Mouse (Mus musculus): ENCODE data around the gene Lipe. TPM values are rescaled to one million over a fixed set of nuclear protein-coding genes. Genes with fewer than 3 reads are reported as not detected.

Lipe gene
- polyA plus RNA-seq, 1 experiment = 35.0 TPM

DNA sequence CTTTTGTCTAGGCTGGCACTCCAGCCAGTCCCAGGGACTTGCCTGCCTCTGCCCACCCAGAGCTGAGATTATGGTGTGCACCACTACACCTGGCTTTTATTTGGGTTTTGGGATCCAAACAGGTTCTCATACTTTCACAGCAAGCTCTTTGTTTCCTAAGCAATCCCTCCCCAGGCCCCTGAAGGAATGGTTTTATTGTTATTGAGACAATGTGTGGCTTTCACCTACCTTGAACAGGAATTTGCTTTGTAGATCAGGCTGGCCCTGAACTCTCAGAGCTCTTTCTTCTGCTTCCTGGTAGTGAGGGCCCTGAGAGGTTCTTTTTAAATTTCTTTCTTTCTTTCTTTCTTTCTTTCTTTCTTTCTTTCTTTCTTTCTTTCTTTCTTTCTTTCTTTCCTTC is 16.0 kb downstream of the Lipe start:
- Histone ChIP-seq H3K27me3 (ENCODE audit: control insufficient read depth, insufficient read depth, low read length) (no peaks in the 10 kb centered on the region), H3K36me3 (ENCODE audit: control insufficient read depth, insufficient read depth, low read length) (peaks cover 25% of the 10 kb centered on the region), H3K4me1 (ENCODE audit: control insufficient read depth, insufficient read depth, insufficient read length) (peaks cover 21% of the 10 kb centered on the region), H3K27ac (ENCODE audit: insufficient read depth, low read length) (no peak overlapping the region), H3K4me3 (ENCODE audit: extremely low read depth, insufficient read depth, insufficient read length) (no peak overlapping the region)
- DNase-seq (ENCODE audit: low read depth in 1 of 2, low spot score in 2 of 2) = no peak
- TF ChIP-seq POLR2A (IDR thresholded peaks at IDR 0.05; ENCODE audit: low read depth, low read length) = no peak
- no peak for TF ChIP-seq CTCF (IDR thresholded peaks at IDR 0.05; ENCODE audit: extremely low read depth, insufficient read depth, insufficient read length, insufficient replicate concordance)

DNA sequence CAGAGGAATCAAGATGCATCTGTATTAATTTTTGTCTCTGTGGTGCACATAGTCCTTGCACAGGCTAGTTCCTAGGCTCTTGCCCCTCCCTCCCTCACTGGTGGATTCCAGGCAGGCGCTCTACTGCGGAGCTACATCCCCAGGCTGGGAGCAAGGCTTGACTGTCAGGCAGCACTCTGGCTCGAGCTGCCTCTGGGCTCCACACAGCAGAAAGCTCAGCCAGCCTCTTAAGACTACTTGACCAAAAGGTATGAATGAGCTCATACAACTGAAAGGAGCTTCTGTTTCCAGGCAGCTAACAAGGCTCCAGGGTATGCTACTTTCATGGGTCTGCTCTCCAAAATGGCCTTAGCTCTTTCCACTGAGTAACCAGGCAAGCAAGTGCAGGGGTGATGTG is 17.2 kb downstream of the Lipe start:
- no peak for DNase-seq (ENCODE audit: low read depth in 1 of 2, low spot score in 2 of 2)
- WGBS = 88% methylated on average over 3 of the region's 3 CpGs
- peaks cover 21% of the 10 kb centered on the region for H3K4me1 ChIP-seq (ENCODE audit: control insufficient read depth, insufficient read depth, insufficient read length)
- H3K27ac ChIP-seq (ENCODE audit: insufficient read depth, low read length) = no peak overlapping the region
- TF ChIP-seq CTCF (IDR thresholded peaks at IDR 0.05; ENCODE audit: extremely low read depth, insufficient read depth, insufficient read length, insufficient replicate concordance) (no peak), POLR2A (IDR thresholded peaks at IDR 0.05; ENCODE audit: low read depth, low read length) (no peak)
- peaks cover 18% of the 10 kb centered on the region for H3K36me3 ChIP-seq (ENCODE audit: control insufficient read depth, insufficient read depth, low read length)
- no peaks in the 10 kb centered on the region for H3K27me3 ChIP-seq (ENCODE audit: control insufficient read depth, insufficient read depth, low read length)
- no peak overlapping the region for H3K4me3 ChIP-seq (ENCODE audit: extremely low read depth, insufficient read depth, insufficient read length)

DNA sequence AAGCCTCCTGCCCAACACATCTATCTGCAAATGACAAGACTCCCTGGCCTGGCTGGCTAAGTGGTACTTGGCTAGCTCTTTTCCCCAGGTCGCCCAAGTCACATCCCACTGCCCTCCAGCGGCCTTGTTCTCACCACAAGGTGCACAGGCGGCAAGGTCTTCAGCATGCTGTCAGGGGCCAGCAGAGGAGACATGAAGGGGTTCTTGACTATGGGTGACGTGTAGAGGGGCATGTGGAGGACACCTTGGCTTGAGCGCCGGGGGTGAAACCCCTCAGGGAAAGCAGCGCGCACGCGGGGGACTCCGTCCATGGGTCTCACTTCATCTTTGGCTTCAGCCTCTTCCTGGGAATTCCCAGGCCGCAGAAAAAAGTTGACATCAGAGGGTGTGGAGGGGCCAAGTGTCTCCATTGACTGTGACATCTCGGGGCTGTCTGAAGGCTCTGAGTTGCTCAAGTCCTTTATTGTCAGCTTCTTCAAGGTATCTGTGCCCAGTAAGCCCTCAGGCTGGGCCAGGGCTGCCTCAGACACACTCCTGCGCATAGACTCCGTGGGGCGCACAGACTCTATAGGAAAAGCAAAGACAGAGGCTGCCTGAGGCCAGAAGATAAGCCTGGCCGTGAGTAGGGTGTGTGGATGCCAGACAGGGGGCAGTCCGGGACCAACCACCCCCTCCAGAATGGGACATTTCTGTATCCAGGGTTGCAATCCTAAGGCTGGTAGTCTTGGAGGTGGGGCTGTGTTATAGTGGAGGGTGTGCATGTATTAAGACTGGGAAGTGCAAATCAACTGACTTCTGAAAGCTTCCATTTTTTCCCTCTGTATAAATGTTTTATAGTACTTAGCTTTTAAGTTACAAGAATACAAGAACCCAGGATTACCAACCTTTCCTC is 17.9 kb downstream of the Lipe start:
- no peak for DNase-seq (ENCODE audit: low read depth in 1 of 2, low spot score in 2 of 2)
- WGBS = 77% methylated on average over 18 of the region's 18 CpGs
- TF ChIP-seq CTCF (IDR thresholded peaks at IDR 0.05; ENCODE audit: extremely low read depth, insufficient read depth, insufficient read length, insufficient replicate concordance) (no peak), POLR2A (IDR thresholded peaks at IDR 0.05; ENCODE audit: low read depth, low read length) (no peak)
- Histone ChIP-seq H3K4me1 (ENCODE audit: control insufficient read depth, insufficient read depth, insufficient read length) (peaks cover 16% of the 10 kb centered on the region), H3K27ac (ENCODE audit: insufficient read depth, low read length) (peak overlapping the region; percentile 10; the same call in 1 of the 2 replicates), H3K36me3 (ENCODE audit: control insufficient read depth, insufficient read depth, low read length) (peaks cover 18% of the 10 kb centered on the region), H3K27me3 (ENCODE audit: control insufficient read depth, insufficient read depth, low read length) (no peaks in the 10 kb centered on the region), H3K4me3 (ENCODE audit: extremely low read depth, insufficient read depth, insufficient read length) (peak overlapping the region; percentile 55)

DNA sequence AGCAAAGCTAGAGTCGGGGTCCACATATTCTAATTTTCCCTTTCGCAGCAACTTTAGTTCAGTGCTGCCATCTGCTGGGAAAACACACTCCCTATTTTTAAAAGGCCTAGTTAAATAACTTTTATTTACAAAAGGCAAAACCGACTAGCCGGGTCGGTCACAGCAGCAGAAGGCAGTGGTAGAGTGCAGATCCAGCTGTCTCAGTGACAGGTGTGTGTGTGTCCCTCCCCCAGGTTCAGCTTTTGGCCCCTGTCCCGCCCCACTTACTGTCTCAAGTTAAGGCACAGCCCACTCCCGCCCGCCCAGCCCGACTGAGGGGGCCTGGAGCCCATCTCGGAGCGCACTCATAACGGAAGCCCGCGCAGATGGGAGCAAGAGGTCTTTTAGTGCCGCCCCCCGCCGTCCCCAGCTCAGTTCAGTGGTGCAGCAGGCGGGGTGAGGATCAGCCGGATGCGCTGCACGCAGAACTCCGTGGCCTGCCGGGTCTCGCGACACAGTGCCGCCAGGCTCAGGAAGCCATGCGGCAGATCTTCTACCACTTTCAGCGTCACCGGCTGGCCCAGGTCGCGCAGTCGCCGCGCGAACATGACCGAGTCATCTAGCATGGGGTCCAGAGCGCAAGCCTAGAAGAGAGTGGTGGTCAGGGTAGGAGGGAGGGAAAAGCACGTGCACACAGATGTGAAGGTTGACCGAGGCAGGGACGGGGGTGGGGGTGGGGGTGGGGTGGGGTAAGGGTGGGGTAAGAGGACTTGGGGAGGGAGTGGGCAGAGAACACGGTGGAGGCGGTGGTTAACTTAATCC is 18.8 kb downstream of the Lipe start:
- peak; percentile 35 to 69 for DNase-seq (ENCODE audit: low read depth in 1 of 2, low spot score in 2 of 2)
- H3K27me3 ChIP-seq (ENCODE audit: control insufficient read depth, insufficient read depth, low read length) = no peaks in the 10 kb centered on the region
- peaks cover 7% of the 10 kb centered on the region for H3K4me1 ChIP-seq (ENCODE audit: control insufficient read depth, insufficient read depth, insufficient read length)
- H3K36me3 ChIP-seq (ENCODE audit: control insufficient read depth, insufficient read depth, low read length) = peaks cover 18% of the 10 kb centered on the region
- peak overlapping the region; percentile 55 for H3K4me3 ChIP-seq (ENCODE audit: extremely low read depth, insufficient read depth, insufficient read length)
- no peak for TF ChIP-seq CTCF (IDR thresholded peaks at IDR 0.05; ENCODE audit: extremely low read depth, insufficient read depth, insufficient read length, insufficient replicate concordance)
- peak; percentile 5; the same call in 1 of the 2 replicates for TF ChIP-seq POLR2A (IDR thresholded peaks at IDR 0.05; ENCODE audit: low read depth, low read length)
- 7% methylated on average over 41 of the region's 42 CpGs for whole genome bisulfite sequencing
- H3K27ac ChIP-seq (ENCODE audit: insufficient read depth, low read length) = peak overlapping the region; percentile 32

DNA sequence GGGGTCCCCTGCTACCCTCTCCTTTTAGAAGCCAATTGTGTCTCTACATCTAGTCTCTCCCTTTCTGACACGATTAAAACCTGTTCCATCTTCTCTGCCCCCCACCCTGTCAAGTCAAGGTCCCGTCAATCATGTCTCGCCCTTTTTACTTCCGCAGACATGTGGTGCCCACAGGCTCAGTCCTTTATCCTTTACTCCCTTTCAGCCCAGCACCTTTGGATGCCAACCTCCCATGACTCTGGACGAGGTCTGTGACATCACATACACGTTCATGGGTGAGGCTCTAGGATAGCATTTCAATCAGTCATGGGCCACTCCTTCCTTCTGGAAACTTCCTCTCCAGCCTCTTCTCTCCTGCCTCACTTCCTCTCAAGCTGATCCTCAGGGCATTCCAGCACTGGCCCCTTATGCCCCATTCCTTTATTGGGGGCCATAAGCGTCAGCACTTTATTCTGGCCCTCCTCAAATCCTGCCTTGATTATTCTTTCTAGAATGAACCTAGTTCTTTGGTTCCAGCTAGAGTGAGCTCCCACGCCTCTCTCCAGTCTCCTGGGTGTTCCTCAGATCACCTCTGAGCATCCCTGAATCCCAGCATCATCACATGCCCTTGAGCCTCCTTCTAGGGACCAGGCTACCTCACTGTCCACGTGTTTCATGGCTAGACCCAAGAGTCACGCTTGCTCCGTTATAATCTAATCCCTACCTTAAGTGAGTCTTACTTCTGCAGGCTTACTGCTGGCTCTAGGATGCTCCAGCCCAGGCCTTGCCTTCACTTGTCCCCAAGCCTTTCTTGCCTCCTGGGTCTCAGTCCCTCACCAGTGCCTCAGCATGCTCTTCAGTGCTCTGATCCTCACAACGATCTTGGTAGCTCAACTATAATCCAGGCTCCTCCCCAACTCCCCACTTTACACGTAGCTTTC is 20.1 kb downstream of the Lipe start:
- 86% methylated on average over 13 of the region's 13 CpGs for WGBS

DNA sequence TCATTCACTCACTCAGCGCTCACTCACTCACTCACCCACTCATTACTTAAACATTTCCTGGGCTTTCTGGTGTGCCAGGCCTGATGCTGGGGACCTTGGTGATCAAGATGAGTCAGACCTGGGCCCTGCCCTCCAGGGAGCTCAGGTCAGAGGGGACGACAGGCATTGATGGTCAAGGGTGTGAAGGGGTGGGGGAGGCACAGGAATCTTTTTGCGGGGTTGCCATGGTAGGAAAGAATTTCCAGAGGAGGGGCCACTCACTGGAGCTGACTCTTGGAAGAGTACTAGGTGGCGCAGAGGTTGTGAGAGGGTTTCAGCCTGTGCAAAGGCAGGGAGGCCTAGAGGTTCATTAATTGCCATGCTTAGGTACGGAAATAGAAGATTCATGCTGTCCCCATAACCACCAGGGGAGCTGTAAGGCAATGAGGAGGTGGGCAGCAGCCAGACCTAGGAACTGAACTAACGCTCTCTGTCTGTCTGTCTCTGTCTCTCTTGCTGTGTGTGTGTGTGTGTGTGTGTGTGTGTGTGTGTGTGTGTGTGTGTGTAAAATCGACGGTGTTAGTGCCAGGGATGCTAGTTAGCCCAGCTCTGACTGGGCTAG is 21.3 kb downstream of the Lipe start:
- H3K27ac ChIP-seq (ENCODE audit: insufficient read depth, low read length) = no peak overlapping the region
- H3K36me3 ChIP-seq (ENCODE audit: control insufficient read depth, insufficient read depth, low read length) = no peaks in the 10 kb centered on the region
- TF ChIP-seq CTCF (IDR thresholded peaks at IDR 0.05; ENCODE audit: extremely low read depth, insufficient read depth, insufficient read length, insufficient replicate concordance) (no peak), POLR2A (IDR thresholded peaks at IDR 0.05; ENCODE audit: low read depth, low read length) (no peak)
- H3K4me3 ChIP-seq (ENCODE audit: extremely low read depth, insufficient read depth, insufficient read length) = no peak overlapping the region
- 60% methylated on average over 8 of the region's 8 CpGs for WGBS
- DNase-seq (ENCODE audit: low read depth in 1 of 2, low spot score in 2 of 2) = no peak
- H3K4me1 ChIP-seq (ENCODE audit: control insufficient read depth, insufficient read depth, insufficient read length) = peaks cover 4% of the 10 kb centered on the region
- H3K27me3 ChIP-seq (ENCODE audit: control insufficient read depth, insufficient read depth, low read length) = no peaks in the 10 kb centered on the region

More for the DNA sequence above, 20.1 kb downstream of the Lipe start:
- no peak for TF ChIP-seq CTCF (IDR thresholded peaks at IDR 0.05; ENCODE audit: extremely low read depth, insufficient read depth, insufficient read length, insufficient replicate concordance)
- no peak for TF ChIP-seq POLR2A (IDR thresholded peaks at IDR 0.05; ENCODE audit: low read depth, low read length)
- no peak for DNase-seq (ENCODE audit: low read depth in 1 of 2, low spot score in 2 of 2)
- Histone ChIP-seq H3K4me3 (ENCODE audit: extremely low read depth, insufficient read depth, insufficient read length) (no peak overlapping the region), H3K36me3 (ENCODE audit: control insufficient read depth, insufficient read depth, low read length) (peaks cover 7% of the 10 kb centered on the region), H3K27me3 (ENCODE audit: control insufficient read depth, insufficient read depth, low read length) (no peaks in the 10 kb centered on the region), H3K4me1 (ENCODE audit: control insufficient read depth, insufficient read depth, insufficient read length) (peaks cover 4% of the 10 kb centered on the region), H3K27ac (ENCODE audit: insufficient read depth, low read length) (no peak overlapping the region)
